Mouse (Mus musculus): ENCODE data around the gene Hoga1.

The Hoga1 gene

GRCm38 (mm10) chr19:42045269-42046102 lies at the start of gene Hoga1:
Gene Hoga1 (plus strand): TSS chr19:42045610.
- in situ Hi-C loops (cut with MboI), result no loop called here

DNA sequence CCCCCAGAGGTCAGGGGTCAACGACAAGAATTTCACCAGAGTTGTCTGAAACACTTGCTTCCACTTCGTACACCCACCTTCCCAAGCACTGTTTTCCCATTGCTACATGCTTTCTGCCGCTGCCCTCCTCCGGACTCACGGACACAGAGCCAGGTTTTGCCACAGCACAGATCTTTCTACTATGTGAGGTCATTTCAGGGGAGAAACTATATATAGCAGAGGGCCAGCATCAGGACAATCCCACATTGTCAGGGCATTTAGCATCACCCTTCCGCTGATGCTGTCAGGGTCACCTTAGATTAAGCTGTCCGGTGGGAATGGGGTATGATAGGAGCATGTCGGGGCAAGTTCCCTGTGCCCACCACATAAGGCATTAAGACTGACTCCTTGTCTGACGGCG lies 48.3 kb upstream of the Hoga1 start:
- in situ Hi-C loops (cut with MboI), result no loop called here

DNA sequence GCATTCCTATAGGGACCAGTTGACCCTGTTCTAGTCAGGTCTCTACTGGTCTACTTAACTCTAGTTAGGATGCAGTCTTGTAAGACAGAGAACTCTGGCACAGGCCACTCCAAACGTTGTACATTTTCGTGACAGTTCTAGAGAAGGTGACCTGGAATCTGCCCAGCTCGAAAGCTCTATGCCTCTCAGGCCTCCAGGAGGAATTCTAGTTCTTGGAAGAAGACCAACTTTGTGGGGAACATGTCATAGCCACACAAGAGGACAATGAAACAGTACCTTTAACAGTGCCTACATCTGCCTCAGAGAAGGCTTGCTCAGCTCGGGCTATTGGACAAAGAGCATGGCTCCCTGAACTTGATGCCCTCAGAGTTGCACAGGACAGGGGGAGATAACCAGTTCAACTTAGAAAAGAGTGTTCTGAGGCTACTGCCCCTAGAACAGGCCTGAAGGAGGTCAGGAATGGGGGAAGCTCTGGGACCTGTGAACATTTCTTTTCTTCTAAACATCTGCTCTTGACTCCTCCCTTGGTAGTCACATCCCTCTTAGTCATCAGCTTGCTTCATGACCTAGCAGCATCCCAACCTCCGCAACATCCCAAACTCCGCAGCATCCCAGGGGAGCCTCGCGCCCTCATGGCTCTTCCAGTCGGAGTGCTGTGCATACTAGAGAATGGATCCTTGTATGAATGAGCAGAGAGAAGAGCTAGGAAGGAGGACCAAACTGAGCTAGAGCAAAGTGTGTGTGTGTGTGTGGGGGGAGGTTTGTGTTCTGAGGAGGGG lies 46.5 kb upstream of the Hoga1 start:
- in situ Hi-C loops (cut with MboI), result no loop called here

- in situ Hi-C loops (cut with MboI), result no loop called here
Measured at GRCm38 (mm10) chr19:41999688-42000283, 45.6 kb upstream of the Hoga1 start.

DNA sequence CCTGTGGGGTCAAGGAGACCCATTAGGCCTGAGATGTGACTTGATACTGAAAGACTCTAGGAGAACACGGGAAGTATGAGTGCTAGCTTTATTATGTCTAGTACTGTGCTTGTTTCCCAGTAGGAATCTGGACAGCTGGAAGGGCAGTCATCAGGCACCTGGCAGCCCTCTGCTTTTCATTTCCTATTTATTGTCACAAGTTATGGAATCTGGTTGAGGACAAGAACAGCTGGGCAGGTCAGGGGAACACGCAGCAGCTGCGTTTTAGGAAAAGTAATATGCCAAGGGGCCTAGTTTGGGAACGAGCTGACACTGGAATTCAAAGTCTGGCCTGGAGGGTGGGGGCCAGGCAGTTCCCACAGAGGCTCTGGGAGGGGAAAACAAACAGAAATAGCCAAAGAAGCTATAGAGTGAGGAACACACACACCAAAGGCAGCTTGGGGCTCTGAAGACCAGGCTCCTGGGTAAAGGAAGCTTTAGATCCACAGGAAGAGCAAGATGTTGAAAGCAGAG lies 44.9 kb upstream of the Hoga1 start:
- in situ Hi-C loops (cut with MboI), result no loop called here

GRCm38 (mm10) chr19:42001253-42001980 lies 44.0 kb upstream of the Hoga1 start:
- in situ Hi-C loops (cut with MboI), result no loop called here

GRCm38 (mm10) chr19:42004258-42004657 lies 41.2 kb upstream of the Hoga1 start:
- in situ Hi-C loops (cut with MboI), result no loop called here

GRCm38 (mm10) chr19:42005616-42006015 lies 39.8 kb upstream of the Hoga1 start:
- in situ Hi-C loops (cut with MboI), result no loop called here

DNA sequence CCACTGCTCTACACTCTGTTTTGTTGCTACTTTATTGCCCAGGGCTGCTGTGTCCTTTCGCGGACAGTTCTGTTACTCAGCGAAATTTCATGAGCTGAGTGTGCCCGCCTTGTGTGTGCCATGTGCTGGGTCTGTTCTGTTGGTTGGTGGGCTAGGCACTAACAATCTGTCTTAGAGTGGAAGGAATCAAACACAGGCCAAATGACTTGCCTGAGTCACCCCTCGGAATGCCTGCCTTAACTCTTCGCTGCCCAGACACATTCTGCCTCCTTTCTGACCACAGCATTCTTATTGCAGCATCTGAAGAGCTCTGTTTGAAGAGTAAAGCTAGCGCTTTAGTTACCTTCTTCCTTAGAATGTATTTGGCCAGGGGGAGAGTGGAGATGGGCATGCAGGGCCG lies 38.8 kb upstream of the Hoga1 start:
- in situ Hi-C loops (cut with MboI), result no loop called here

DNA sequence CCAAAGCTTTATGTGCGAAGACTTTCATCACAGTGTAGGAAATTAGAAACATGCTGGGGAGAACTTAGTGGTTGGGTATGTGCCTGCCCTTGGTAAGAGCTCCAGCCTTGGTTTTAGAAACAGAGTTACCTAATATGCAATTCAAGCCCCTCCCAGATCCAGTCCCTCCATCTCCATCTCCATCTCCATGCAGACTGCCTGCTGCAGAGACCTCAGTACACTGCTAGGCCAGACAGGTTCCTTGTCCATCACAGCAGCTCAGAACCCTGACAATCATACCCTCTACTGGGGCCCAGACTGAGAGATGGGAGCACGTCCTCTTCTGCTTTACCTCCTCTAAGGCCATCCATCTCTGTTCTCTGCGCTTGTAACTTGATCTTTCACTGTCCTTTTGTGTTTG lies 36.8 kb upstream of the Hoga1 start:
- in situ Hi-C loops (cut with MboI), result no loop called here

DNA sequence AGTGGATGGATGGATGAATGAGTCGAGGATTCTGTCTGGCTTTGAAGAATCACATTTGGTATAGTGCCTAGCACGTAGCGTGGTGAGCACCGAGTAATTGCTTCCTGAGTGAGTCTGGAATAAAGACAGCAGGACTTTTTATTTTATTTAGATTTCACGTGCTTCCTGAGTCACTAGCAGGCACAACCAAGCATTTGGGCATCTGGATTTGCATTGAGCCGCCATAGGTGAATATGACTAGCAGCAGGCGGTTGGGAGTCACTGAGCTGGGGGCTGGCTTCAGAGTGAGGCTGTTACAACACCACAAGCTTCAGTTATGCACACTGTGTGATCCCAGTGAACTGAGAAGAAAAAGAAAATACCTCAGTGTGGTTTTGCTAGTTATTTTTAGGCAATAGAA lies 36.3 kb upstream of the Hoga1 start:
- in situ Hi-C loops (cut with MboI), result no loop called here

- in situ Hi-C loops (cut with MboI), result no loop called here
Measured at GRCm38 (mm10) chr19:42010436-42010835, 35.0 kb upstream of the Hoga1 start.

- in situ Hi-C loops (cut with MboI), result no loop called here
Measured at GRCm38 (mm10) chr19:42011123-42011522, 34.3 kb upstream of the Hoga1 start.

DNA sequence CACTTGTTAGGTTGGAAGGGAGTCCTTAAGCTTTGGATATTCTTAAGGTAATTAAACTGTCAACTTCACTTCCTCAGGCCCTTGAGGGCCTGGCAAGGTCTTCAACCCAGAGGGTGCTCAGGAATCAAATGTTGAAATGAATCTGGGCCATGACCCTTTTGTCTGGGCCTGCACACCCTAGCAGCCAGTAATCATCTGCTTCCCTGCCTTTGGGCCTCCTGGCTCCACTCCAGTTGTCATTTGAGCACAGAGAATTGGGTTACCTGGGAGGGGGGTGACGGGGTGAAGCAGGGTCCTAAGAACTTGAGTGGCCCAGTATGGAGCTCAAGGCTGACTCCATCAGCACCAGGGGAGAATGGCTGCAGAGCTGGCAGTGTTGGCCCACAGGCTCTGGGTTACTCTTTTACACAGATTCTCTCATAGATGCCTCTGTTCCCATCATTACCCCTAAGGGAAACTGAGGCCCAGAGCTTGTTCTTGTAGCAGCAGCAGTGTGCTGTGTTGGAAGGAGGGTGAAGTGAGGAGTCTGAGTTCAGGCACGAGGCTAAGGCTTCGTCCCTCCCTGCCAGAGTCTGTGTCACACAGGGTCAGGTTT lies 31.1 kb upstream of the Hoga1 start:
- in situ Hi-C loops (cut with MboI), result no loop called here

DNA sequence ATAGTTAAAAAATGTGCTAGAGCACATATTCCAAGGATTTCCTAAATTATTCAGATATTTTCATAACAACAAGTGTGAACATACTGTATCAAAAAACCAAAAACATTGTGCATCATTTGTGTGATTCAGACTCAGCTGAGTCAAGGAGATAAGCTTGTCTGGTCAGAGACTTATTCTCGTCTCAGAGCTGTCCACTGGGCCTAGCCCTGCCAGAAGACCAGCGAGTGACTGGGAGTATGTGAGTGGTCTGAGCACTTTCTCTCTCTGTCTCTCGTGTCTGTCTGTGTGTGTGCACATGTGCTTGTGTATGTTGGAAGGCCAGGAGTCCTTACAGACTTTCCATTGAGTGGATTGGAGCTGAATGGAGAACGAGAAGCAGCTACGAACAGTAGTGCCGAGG lies 30.4 kb upstream of the Hoga1 start:
- in situ Hi-C loops (cut with MboI), result no loop called here

DNA sequence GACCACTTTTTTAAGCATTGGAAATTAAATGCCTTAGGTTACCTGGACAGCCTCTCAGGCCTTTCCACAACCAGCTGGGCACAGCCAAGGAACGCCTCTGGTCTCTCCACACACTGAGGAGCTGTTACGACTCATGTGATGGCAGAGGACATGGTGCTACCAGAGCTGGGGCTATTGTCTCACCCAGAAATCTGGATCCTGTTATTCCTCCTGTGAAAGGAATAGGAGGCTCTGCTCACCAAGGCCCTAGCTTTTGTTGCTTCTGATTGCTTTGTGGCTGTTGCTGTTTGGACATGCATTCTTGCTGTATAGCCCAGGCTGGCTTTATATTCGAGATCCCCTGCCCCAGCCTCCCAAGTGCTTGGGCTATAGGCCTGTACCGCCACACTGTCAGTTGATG lies 29.2 kb upstream of the Hoga1 start:
- in situ Hi-C loops (cut with MboI), result no loop called here

DNA sequence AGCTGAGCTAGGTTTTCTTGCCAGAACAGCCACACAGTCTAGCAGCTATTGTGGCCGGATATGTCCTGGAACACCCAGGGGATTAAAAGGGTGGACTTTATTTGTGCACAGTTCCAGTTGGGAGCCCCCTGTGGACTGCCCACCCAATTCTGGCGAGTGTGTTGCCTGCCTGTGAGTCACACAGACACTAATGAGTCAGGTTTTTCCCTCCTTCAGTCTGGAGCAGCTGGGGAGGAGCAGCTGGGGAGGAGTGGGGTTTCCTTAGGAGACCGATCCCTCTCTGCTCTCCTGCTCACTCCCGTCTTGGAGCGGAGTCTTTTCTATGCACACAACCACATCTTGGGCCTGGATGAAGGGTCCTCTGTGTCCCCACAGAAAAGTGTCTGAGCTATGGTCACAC lies 28.6 kb upstream of the Hoga1 start:
- in situ Hi-C loops (cut with MboI), result no loop called here

DNA sequence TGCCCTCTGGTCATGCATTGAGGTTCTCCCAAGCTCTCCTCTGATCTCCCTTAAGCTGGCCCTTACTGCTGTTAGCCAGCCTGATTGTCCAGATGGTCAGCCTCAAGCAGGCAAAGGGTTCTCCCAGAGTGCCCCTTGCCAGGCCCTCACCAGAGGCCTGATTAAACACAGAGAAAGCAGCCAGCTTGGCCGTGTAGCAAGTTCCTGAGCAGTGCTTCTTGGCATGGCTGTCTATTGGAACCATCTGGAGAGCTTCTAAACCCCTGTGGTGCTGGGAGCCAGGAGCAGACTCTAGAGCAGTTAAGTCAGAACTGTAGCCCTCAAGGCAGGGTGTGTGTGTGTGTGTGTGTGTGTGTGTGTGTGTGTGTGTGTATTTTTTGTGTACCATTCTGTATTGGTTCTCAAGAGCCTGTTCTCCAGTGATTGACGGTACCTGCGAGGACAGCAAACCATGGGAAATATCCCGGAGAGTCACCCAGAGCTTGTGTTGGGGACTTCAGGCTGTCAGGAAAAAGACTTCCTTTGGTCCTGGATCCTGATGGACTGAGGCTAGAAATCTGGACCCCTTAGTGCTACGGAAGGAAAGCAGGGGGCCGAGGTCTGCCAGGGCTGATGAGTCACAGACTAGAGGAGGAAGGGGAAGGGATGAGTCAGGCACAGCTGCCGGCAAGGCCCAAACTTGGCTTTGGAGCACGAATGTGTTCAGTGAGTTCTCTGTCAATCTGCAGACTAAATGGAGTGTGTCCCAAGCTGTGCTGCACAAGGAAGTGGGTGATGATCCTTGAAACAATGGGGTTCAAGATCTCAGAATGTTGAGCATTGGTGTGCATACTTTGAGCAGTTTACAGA lies 27.8 kb upstream of the Hoga1 start:
- in situ Hi-C loops (cut with MboI), result no loop called here

DNA sequence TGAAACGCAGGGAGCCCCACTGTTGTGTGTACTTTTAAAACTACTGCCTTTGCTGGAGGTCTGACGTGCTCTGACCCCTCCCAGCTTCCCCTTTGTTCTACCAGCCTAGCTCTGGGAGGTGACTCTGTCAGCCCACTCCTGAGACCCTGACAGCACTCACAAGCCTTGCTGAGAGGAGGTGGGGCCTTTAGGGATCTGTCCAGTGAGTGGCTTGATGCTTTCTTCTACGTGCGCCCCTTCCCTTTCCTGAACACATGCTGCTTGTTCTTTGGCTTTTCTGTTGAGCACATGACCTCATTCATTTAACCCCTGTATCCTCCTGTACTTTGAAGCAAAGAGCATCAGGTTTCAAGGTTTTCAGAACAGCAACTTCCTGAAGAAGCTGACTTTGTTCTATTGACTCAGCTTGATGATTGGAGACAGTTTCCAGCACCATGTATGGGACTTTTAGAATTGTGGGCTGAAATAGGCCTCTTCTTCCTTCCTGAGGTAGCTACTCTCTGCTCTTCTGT lies 26.3 kb upstream of the Hoga1 start:
- in situ Hi-C loops (cut with MboI), result no loop called here

Data from mature B cell (primary cell).